Comparison of ENCODE assay signal across 7 mouse cellular contexts in the genomic region with DNA sequence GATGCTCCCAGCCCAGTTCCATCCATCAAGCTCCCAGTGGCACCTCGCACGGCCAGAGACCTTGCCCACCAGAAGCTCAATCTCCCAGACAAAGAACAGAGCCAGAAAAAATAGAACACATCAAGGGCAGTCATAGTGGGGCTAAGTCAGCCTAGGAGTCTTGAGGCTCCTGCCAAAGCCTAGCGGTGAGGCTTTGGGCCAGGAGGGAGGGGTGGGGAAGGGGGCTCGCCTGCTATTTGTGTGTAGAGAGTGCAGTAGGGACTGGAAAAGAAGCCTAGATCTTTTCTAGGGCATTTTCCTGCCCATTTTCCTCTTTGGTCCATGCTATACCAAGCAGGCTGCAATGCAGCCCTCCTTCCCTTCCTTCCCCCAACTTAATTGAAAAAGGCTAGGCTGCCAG.
DNase-seq lines count a peak whose midpoint lies in the region; ATAC-seq and TF ChIP-seq lines count a peak whose summit lies in the region.

No protein-coding gene starts in this region.

- H3K4me1 ChIP-seq in lung, embryonic 14.5 days (ENCODE audit: insufficient read depth): peaks cover 5% of the 10 kb centered on the region; the same call in 1 of the 2 replicates
- H3K4me1 ChIP-seq in forebrain, embryonic 13.5 days: peaks cover 51% of the 10 kb centered on the region
- H3K4me1 ChIP-seq in limb, embryonic 10.5 days: peaks cover 72% of the 10 kb centered on the region
- H3K4me1 ChIP-seq in stomach, embryonic 15.5 days: peaks cover 13% of the 10 kb centered on the region
- no peaks in the 10 kb centered on the region for H3K4me1 ChIP-seq in liver, postnatal 0 days (ENCODE audit: insufficient read depth)

- no peak for TF ChIP-seq CTCF in lung, embryonic 14.5 days (IDR thresholded peaks at IDR 0.05; ENCODE audit: low read depth)
- no peak for TF ChIP-seq CTCF in liver, postnatal 0 days (IDR thresholded peaks at IDR 0.05; ENCODE audit: low read depth)

- WGBS in lung, embryonic 14.5 days: 12% methylated on average over 4 of the region's 4 CpGs
- WGBS in forebrain, embryonic 13.5 days: 42% methylated on average over 4 of the region's 4 CpGs
- WGBS in limb, embryonic 10.5 days: 26% methylated on average over 4 of the region's 4 CpGs
- 23% methylated on average over 4 of the region's 4 CpGs for WGBS in stomach, embryonic 15.5 days
- 52% methylated on average over 4 of the region's 4 CpGs for WGBS in liver, postnatal 0 days (ENCODE audit: insufficient replicate concordance)

- DNase-seq in lung, embryonic 14.5 days: peak; percentile 20
- no peak for DNase-seq in lung, postnatal 10 days
- DNase-seq in limb, embryonic 10.5 days (ENCODE audit: low spot score): no peak
- DNase-seq in right cerebral cortex, postnatal 10 days (ENCODE audit: low spot score in 2 of 2): no peak
- no peak for DNase-seq in liver, postnatal 0 days

- ATAC-seq in lung, embryonic 14.5 days (ENCODE audit: insufficient read depth): peak; percentile 42; the same call in 1 of the 2 replicates
- ATAC-seq in forebrain, embryonic 13.5 days: 0 out of 2 replicates have a peak, but pooled peaks have one; percentile 1
- ATAC-seq in stomach, embryonic 15.5 days (ENCODE audit: insufficient read depth, low FRiP score, low read depth): no peak
- no peak for ATAC-seq in liver, postnatal 0 days

- TF ChIP-seq EP300 in liver, postnatal 0 days (IDR thresholded peaks at IDR 0.05; ENCODE audit: low read depth): no peak

- no peak overlapping the region for H3K27ac ChIP-seq in lung, embryonic 14.5 days (ENCODE audit: low read depth)
- H3K27ac ChIP-seq in forebrain, embryonic 13.5 days: peak overlapping the region; percentile 25; the same call in 1 of the 2 replicates
- peak overlapping the region; percentile 9; the same call in 1 of the 2 replicates for H3K27ac ChIP-seq in limb, embryonic 10.5 days
- no peak overlapping the region for H3K27ac ChIP-seq in stomach, embryonic 15.5 days
- no peak overlapping the region for H3K27ac ChIP-seq in liver, postnatal 0 days (ENCODE audit: low read depth)

- peak overlapping the region; percentile 37 for H3K4me2 ChIP-seq in lung, embryonic 14.5 days
- peak overlapping the region; percentile 46; the same call in 1 of the 2 replicates for H3K4me2 ChIP-seq in forebrain, embryonic 13.5 days
- H3K4me2 ChIP-seq in stomach, embryonic 15.5 days: peak overlapping the region; percentile 40
- H3K4me2 ChIP-seq in liver, postnatal 0 days (ENCODE audit: low read depth, low read length): no peak overlapping the region

- no peaks in the 10 kb centered on the region for H3K36me3 ChIP-seq in lung, embryonic 14.5 days (ENCODE audit: insufficient read depth)
- no peaks in the 10 kb centered on the region for H3K36me3 ChIP-seq in forebrain, embryonic 13.5 days (ENCODE audit: poor library complexity, severe bottlenecking)
- no peaks in the 10 kb centered on the region for H3K36me3 ChIP-seq in limb, embryonic 10.5 days
- H3K36me3 ChIP-seq in stomach, embryonic 15.5 days: no peaks in the 10 kb centered on the region
- no peaks in the 10 kb centered on the region for H3K36me3 ChIP-seq in liver, postnatal 0 days (replicated peaks; ENCODE audit: insufficient read depth, low read length)

- H3K27me3 ChIP-seq in lung, embryonic 14.5 days (ENCODE audit: insufficient read depth, low read length): no peaks in the 10 kb centered on the region
- peaks cover 17% of the 10 kb centered on the region for H3K27me3 ChIP-seq in forebrain, embryonic 13.5 days
- peaks cover 52% of the 10 kb centered on the region for H3K27me3 ChIP-seq in limb, embryonic 10.5 days (ENCODE audit: low read depth, poor library complexity, severe bottlenecking)
- no peaks in the 10 kb centered on the region for H3K27me3 ChIP-seq in stomach, embryonic 15.5 days (replicated peaks)
- no peaks in the 10 kb centered on the region for H3K27me3 ChIP-seq in liver, postnatal 0 days (ENCODE audit: insufficient read depth, low read length)

- H3K9ac ChIP-seq in lung, embryonic 14.5 days: no peak overlapping the region
- H3K9ac ChIP-seq in forebrain, embryonic 13.5 days: 0 out of 2 replicates have a peak overlapping the region, but pooled peaks have one; percentile 13
- no peak overlapping the region for H3K9ac ChIP-seq in stomach, embryonic 15.5 days
- H3K9ac ChIP-seq in liver, postnatal 0 days (replicated peaks): no peak overlapping the region

- H3K9me3 ChIP-seq in lung, embryonic 14.5 days (ENCODE audit: low read depth, low read length): no peaks in the 10 kb centered on the region
- H3K9me3 ChIP-seq in forebrain, embryonic 13.5 days (replicated peaks): no peaks in the 10 kb centered on the region
- H3K9me3 ChIP-seq in limb, embryonic 10.5 days (replicated peaks): no peaks in the 10 kb centered on the region
- H3K9me3 ChIP-seq in stomach, embryonic 15.5 days: no peaks in the 10 kb centered on the region
- H3K9me3 ChIP-seq in liver, postnatal 0 days (ENCODE audit: low read length): no peaks in the 10 kb centered on the region

- peak overlapping the region; percentile 1; the same call in 1 of the 2 replicates for H3K4me3 ChIP-seq in lung, embryonic 14.5 days (ENCODE audit: low read depth, low read length)
- H3K4me3 ChIP-seq in forebrain, embryonic 13.5 days: peak overlapping the region; percentile 22; the same call in 1 of the 2 replicates
- peak overlapping the region; percentile 45 for H3K4me3 ChIP-seq in limb, embryonic 10.5 days
- peak overlapping the region; percentile 20; the same call in 1 of the 2 replicates for H3K4me3 ChIP-seq in stomach, embryonic 15.5 days (replicated peaks)
- H3K4me3 ChIP-seq in liver, postnatal 0 days (ENCODE audit: low read depth, low read length): no peak overlapping the region

Comparison
In these comparisons a context has a peak if more than half of its experiments do, and no peak if none do; other contexts are left out.
1. ATAC-seq: peak in lung, embryonic 14.5 days (single experiment) and forebrain, embryonic 13.5 days (single experiment); none in stomach, embryonic 15.5 days (single experiment) and liver, postnatal 0 days (single experiment).
2. H3K27ac ChIP-seq: peak in forebrain, embryonic 13.5 days (single experiment) and limb, embryonic 10.5 days (single experiment); none in lung, embryonic 14.5 days (single experiment), stomach, embryonic 15.5 days (single experiment) and liver, postnatal 0 days (single experiment).